16 mouse cellular contexts compared by ENCODE assay signal in the genomic region with DNA sequence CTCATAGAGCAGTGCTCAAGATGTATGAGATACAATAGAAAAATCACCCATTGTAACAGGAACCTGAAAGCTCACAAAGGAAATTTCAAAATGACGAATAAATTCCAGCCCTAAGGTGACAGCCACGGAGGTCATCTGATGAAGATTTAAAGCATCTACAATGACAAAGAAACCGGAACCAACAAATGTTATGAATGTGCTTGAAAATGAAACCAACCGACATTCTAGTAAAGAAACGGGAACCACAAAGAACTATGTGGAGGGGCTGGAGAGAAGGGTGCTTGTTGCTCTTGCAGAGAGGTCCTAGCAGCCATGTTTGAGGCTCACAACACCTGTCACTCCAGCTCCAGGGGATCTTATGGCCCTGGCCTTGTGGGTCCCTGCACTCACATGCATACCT. TPM values are rescaled to one million over a fixed set of nuclear protein-coding genes. Genes with fewer than 3 reads are reported as not detected.
DNase-seq lines count a peak whose midpoint lies in the region; ATAC-seq and TF ChIP-seq lines count a peak whose summit lies in the region.
"Had no signal": no experiment of that assay in that cellular context is flagged by ENCODE, and none has a peak within 500 bp of the region (broad histone marks: within the 10 kb centered on the region; RNA-seq: fewer than 3 reads in every experiment).

No protein-coding gene starts in this region.

- H3K4me3 ChIP-seq in kidney, adult 2 months (ENCODE audit: insufficient read depth, low read depth, low read length): no peak overlapping the region
- no peak overlapping the region for H3K4me3 ChIP-seq in forebrain, embryonic 13.5 days
- no peak overlapping the region for H3K4me3 ChIP-seq in stomach, postnatal 0 days (ENCODE audit: low read depth, low read length)
- H3K4me3 ChIP-seq: embryonic facial prominence, embryonic 12.5 days; limb, embryonic 15.5 days had no signal

- no peak overlapping the region for H3K27ac ChIP-seq in kidney, adult 2 months (ENCODE audit: insufficient read depth, low read depth, low read length)
- no peak overlapping the region for H3K27ac ChIP-seq in forebrain, embryonic 13.5 days
- no peak overlapping the region for H3K27ac ChIP-seq in stomach, postnatal 0 days (replicated peaks)
- H3K27ac ChIP-seq: embryonic facial prominence, embryonic 12.5 days; limb, embryonic 15.5 days had no signal

- TF ChIP-seq POLR2A in kidney, adult 2 months (IDR thresholded peaks at IDR 0.05; ENCODE audit: low read depth, low read length): no peak

- H3K4me2 ChIP-seq in forebrain, embryonic 13.5 days: no peak overlapping the region
- H3K4me2 ChIP-seq in stomach, postnatal 0 days (replicated peaks; ENCODE audit: low read depth): no peak overlapping the region
- H3K4me2 ChIP-seq: embryonic facial prominence, embryonic 12.5 days; limb, embryonic 15.5 days had no signal

- WGBS in kidney, adult 2 months: 35% methylated on average over 5 of the region's 5 CpGs
- WGBS in forebrain, embryonic 13.5 days: 82% methylated on average over 5 of the region's 5 CpGs
- WGBS in stomach, postnatal 0 days: 70% methylated on average over 5 of the region's 5 CpGs

- H3K36me3 ChIP-seq in kidney, adult 2 months (ENCODE audit: control insufficient read depth, insufficient read depth, low read length): no peaks in the 10 kb centered on the region
- H3K36me3 ChIP-seq in forebrain, embryonic 13.5 days (ENCODE audit: poor library complexity, severe bottlenecking): no peaks in the 10 kb centered on the region
- no peaks in the 10 kb centered on the region for H3K36me3 ChIP-seq in stomach, postnatal 0 days (ENCODE audit: control insufficient read depth, insufficient read depth, low read length)
- H3K36me3 ChIP-seq: embryonic facial prominence, embryonic 12.5 days; limb, embryonic 15.5 days had no signal

- H3K27me3 ChIP-seq in kidney, adult 2 months (replicated peaks; ENCODE audit: control insufficient read depth, insufficient read depth, low read length): no peaks in the 10 kb centered on the region
- no peaks in the 10 kb centered on the region for H3K27me3 ChIP-seq in forebrain, embryonic 13.5 days
- H3K27me3 ChIP-seq in stomach, postnatal 0 days (ENCODE audit: control insufficient read depth, insufficient read depth, low read length): no peaks in the 10 kb centered on the region
- H3K27me3 ChIP-seq: embryonic facial prominence, embryonic 12.5 days; limb, embryonic 15.5 days had no signal

- DNase-seq in kidney, adult 2 months: peak; percentile 44
- no peak for DNase-seq in kidney, adult 11 months
- peak; percentile 72 for DNase-seq in A20 (ENCODE audit: low read depth, low spot score)
- DNase-seq in adrenal gland, postnatal 10 days: no peak
- no peak for DNase-seq in stomach, postnatal 0 days (ENCODE audit: low spot score)
- DNase-seq: cerebellum, postnatal 10 days; forebrain, postnatal 0 days; heart, postnatal 10 days; kidney, postnatal 4 days had no signal

- no peaks in the 10 kb centered on the region for H3K9me3 ChIP-seq in forebrain, embryonic 13.5 days (replicated peaks)
- H3K9me3 ChIP-seq in stomach, postnatal 0 days (ENCODE audit: control insufficient read depth, low read length): no peaks in the 10 kb centered on the region
- H3K9me3 ChIP-seq: embryonic facial prominence, embryonic 12.5 days; limb, embryonic 15.5 days had no signal

- no peak overlapping the region for H3K9ac ChIP-seq in forebrain, embryonic 13.5 days
- H3K9ac ChIP-seq in stomach, postnatal 0 days (ENCODE audit: low read length): no peak overlapping the region
- H3K9ac ChIP-seq: embryonic facial prominence, embryonic 12.5 days; forebrain, postnatal 0 days; limb, embryonic 15.5 days had no signal

- no peak for TF ChIP-seq EP300 in stomach, postnatal 0 days (optimal IDR thresholded peaks at IDR 0.05)

- peak; percentile 70 for ATAC-seq in activated CD4-positive, CD25-positive, alpha-beta regulatory T cell, adult 4 months
- ATAC-seq in megakaryocyte progenitor cell, adult 5-6 weeks (replicated peaks; ENCODE audit: poor library complexity): peak; percentile 83
- no peak for ATAC-seq in forebrain, embryonic 13.5 days
- ATAC-seq in stomach, postnatal 0 days (ENCODE audit: low FRiP score, low TSS enrichment): no peak
- ATAC-seq: forebrain, postnatal 0 days had no signal

- no peaks in the 10 kb centered on the region for H3K4me1 ChIP-seq in kidney, adult 2 months (ENCODE audit: control insufficient read depth, insufficient read depth, low read length)
- H3K4me1 ChIP-seq in forebrain, embryonic 13.5 days: no peaks in the 10 kb centered on the region
- H3K4me1 ChIP-seq in stomach, postnatal 0 days (replicated peaks; ENCODE audit: control insufficient read depth, insufficient read depth): 0 out of 2 replicates have a peak, but pooled peaks cover 3% of the 10 kb centered on the region
- H3K4me1 ChIP-seq: limb, embryonic 15.5 days had no signal

- TF ChIP-seq CTCF in kidney, adult 2 months (conservative IDR thresholded peaks at IDR 0.05; ENCODE audit: insufficient read depth, insufficient read length, low read depth, low read length): no peak
- TF ChIP-seq CTCF in stomach, postnatal 0 days (IDR thresholded peaks at IDR 0.05; ENCODE audit: low read depth): no peak

RNA-seq across cellular contexts. Expression of a gene that starts 26.1 kb away (rescaled TPM):
- 0.14 and 0.34 TPM in 2 replicates for polyA plus RNA-seq in kidney, adult 2 months (2012; rRNA removed)
- 1 to 10 TPM; 1.3 to 3.3 TPM for polyA plus RNA-seq in activated CD4-positive, CD25-positive, alpha-beta regulatory T cell, adult 4 months (2017; shearing (Covaris generic))
- not detected in 2 replicates for total RNA-seq in megakaryocyte progenitor cell, adult 5-6 weeks (2015)
- total RNA-seq in megakaryocyte progenitor cell, adult 5-6 weeks (2017): not detected in 2 replicates
- 0.88 and 1.2 TPM in 2 replicates for polyA plus RNA-seq in forebrain, embryonic 13.5 days (2015; fragmentation: Nextera tagmentation; extraction: Ambion mirVana)
- total RNA-seq in adrenal gland, postnatal 10 days (2021): 1 to 10 TPM; 1.9 to 2.8 TPM
- polyA plus RNA-seq in stomach, postnatal 0 days (2015; fragmentation: Nextera tagmentation; extraction: Ambion mirVana): 1.1 and 1.7 TPM in 2 replicates
- total RNA-seq: megakaryocyte-erythroid progenitor cell, adult 5-6 weeks had no signal
- polyA plus RNA-seq: C2C12 had no signal

RNA-seq across cellular contexts. Expression of a gene that starts 56.8 kb away (rescaled TPM):
- 18.9 and 19.0 TPM in 2 replicates for polyA plus RNA-seq in kidney, adult 2 months (2012; rRNA removed)
- 10 to 100 TPM; 10.3 to 11.4 TPM for polyA plus RNA-seq in activated CD4-positive, CD25-positive, alpha-beta regulatory T cell, adult 4 months (2017; shearing (Covaris generic))
- 48.5 and 52.7 TPM in 2 replicates for total RNA-seq in megakaryocyte progenitor cell, adult 5-6 weeks (2015)
- total RNA-seq in megakaryocyte progenitor cell, adult 5-6 weeks (2017): 13.5 and 16.6 TPM in 2 replicates
- polyA plus RNA-seq in forebrain, embryonic 13.5 days (2015; fragmentation: Nextera tagmentation; extraction: Ambion mirVana): 12.0 and 12.6 TPM in 2 replicates
- total RNA-seq in adrenal gland, postnatal 10 days (2021): 10 to 100 TPM; 39.3 to 48.0 TPM
- 6.1 and 6.8 TPM in 2 replicates for polyA plus RNA-seq in stomach, postnatal 0 days (2015; fragmentation: Nextera tagmentation; extraction: Ambion mirVana)

Comparison
In these comparisons a context has a peak if more than half of its experiments do, and no peak if none do; other contexts are left out.
1. DNase-seq: peak in kidney, adult 2 months (single experiment) and A20 (single experiment); none in kidney, adult 11 months (single experiment), adrenal gland, postnatal 10 days (single experiment) and stomach, postnatal 0 days (single experiment).
2. ATAC-seq: peak in activated CD4-positive, CD25-positive, alpha-beta regulatory T cell, adult 4 months (single experiment) and megakaryocyte progenitor cell, adult 5-6 weeks (single experiment); none in forebrain, embryonic 13.5 days (single experiment) and stomach, postnatal 0 days (single experiment).